Mouse (Mus musculus) heart, adult 2 months (tissue): ENCODE measurements around the gene Wfdc5. TPM values are rescaled to one million over a fixed set of nuclear protein-coding genes. Genes with fewer than 3 reads are reported as not detected.

ENCODE experiments used
- DNase-seq, 2 experiments: peaks; one replicate each; pipeline ENCODE4 v3.0.0; 2021
- H3K27ac ChIP-seq: fragments of 200-600 bp; 2 replicates; pipeline ENCODE4 v1.8.1; 2022
- H3K27me3 ChIP-seq: fragments of 200-500 bp; 2 replicates; pipeline ENCODE4 v1.6.1; 2012; ENCODE audit warnings: mild to moderate bottlenecking, low read length, inconsistent platforms, mixed read lengths; ENCODE audit not compliant: control insufficient read depth, insufficient read depth
- H3K36me3 ChIP-seq: fragments of 200-500 bp; 2 replicates; pipeline ENCODE4 v1.6.1; 2012; ENCODE audit warnings: low read length, inconsistent platforms; ENCODE audit not compliant: control insufficient read depth, insufficient read depth
- H3K4me1 ChIP-seq: fragments of 200-500 bp; 2 replicates; pipeline ENCODE4 v1.6.1; 2011; ENCODE audit warnings: low read length; ENCODE audit not compliant: control insufficient read depth, insufficient read depth
- H3K4me3 ChIP-seq: fragments of 200-600 bp; 2 replicates; pipeline ENCODE4 v1.8.1; 2022
- H3K79me2 ChIP-seq: fragments of 200-500 bp; replicated peaks from 2 replicates; pipeline ENCODE4 v1.6.1; 2012; ENCODE audit warnings: mild to moderate bottlenecking, inconsistent platforms, low read length, moderate library complexity, mixed read lengths; ENCODE audit not compliant: control insufficient read depth, insufficient read depth
- H3K9ac ChIP-seq: fragments of 200-500 bp; 2 replicates; pipeline ENCODE4 v1.6.1; 2012; ENCODE audit warnings: low read depth, mild to moderate bottlenecking, control low read depth, inconsistent platforms, low read length, mixed read lengths
- CTCF ChIP-seq: fragments of 200-600 bp; IDR thresholded peaks from 2 replicates; pipeline ENCODE4 v1.8.1; 2022; ENCODE audit warnings: antibody characterized with exemption, mild to moderate bottlenecking, moderate library complexity
- EP300 ChIP-seq: fragments of 200-500 bp; IDR thresholded peaks from 2 replicates; pipeline ENCODE4 v1.6.1; 2011; ENCODE audit warnings: low read depth, low read length, control low read depth; ENCODE audit not compliant: insufficient read depth
- POLR2A ChIP-seq: fragments of 200-500 bp; IDR thresholded peaks from 2 replicates; pipeline ENCODE4 v1.6.1; 2011; ENCODE audit warnings: mild to moderate bottlenecking, low read depth, low read length, control low read depth; ENCODE audit not compliant: insufficient read depth
- WGBS: fragments of 180-500 bp; shearing (Covaris S2); methylation state at CpG from one replicate; pipeline ENCODE4 v1.1.7; 2018; 5-methylcytosine and 5-hydroxymethylcytosine counted together
- intact Hi-C: fragments of 180-260 bp; cut with DNase I; formaldehyde crosslinking; loops from one replicate; pipeline ENCODE4 v1.15.1; 2025
- polyA plus RNA-seq: library from polyadenylated mRNA; depleted of rRNA; stranded (reverse); fragments of >200 nt; gene quantifications from 2 replicates; pipeline ENCODE4 v1.2.3, GENCODE M21; 2012
- total RNA-seq, 2 experiments: library from RNA; stranded (reverse); gene quantifications; 2 replicates each; pipeline ENCODE4 v1.2.3; 2021

The Wfdc5 gene
- total and polyA plus RNA-seq, 3 experiments: not detected

GRCm38 (mm10) chr2:164170326-164170725 is 12.2 kb downstream of the Wfdc5 start:
- Histone ChIP-seq H3K9ac (no peak overlapping the region), H3K4me3 (no peak overlapping the region), H3K36me3 (no peaks in the 10 kb centered on the region), H3K27ac (no peak overlapping the region), H3K27me3 (peaks cover 16% of the 10 kb centered on the region), H3K79me2 (no peaks in the 10 kb centered on the region), H3K4me1 (no peaks in the 10 kb centered on the region)
- 16% methylated on average over 11 of the region's 11 CpGs for WGBS
- no peak for DNase-seq
- intact Hi-C loops: loop anchor here (5.0 kb wide), 1 partner anchor 33 kb away; no protein-coding TSS in a partner anchor
- TF ChIP-seq EP300 (no peak), POLR2A (no peak), CTCF (no peak)

DNA sequence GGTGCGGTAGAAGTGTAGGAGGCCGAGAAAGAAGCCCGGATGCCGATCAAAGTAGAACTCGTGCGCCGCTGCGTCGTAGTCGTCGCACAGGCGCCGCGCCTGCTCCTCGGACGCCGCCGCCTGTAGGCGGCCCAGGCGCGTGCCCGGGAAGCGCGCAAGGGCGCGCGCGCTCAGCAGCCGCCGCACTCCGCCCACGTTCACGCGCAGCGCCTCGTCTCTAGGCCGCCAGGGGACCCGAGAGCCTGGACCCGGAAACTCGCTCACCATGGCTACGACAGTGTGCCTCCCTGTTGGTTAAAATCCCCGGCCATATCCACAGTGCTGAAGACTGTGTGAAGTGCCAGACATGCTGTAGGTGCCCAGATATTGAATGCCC is 14.0 kb downstream of the Wfdc5 start:
- no peak overlapping the region for H3K27ac ChIP-seq
- no peak for DNase-seq
- H3K36me3 ChIP-seq: no peaks in the 10 kb centered on the region
- TF ChIP-seq POLR2A: no peak
- no peak overlapping the region for H3K4me3 ChIP-seq
- 11% methylated on average over 42 of the region's 42 CpGs for WGBS
- H3K79me2 ChIP-seq: no peaks in the 10 kb centered on the region
- no peaks in the 10 kb centered on the region for H3K4me1 ChIP-seq
- no peak overlapping the region for H3K9ac ChIP-seq
- intact Hi-C loops: no loop called here
- H3K27me3 ChIP-seq: peaks cover 16% of the 10 kb centered on the region

DNA sequence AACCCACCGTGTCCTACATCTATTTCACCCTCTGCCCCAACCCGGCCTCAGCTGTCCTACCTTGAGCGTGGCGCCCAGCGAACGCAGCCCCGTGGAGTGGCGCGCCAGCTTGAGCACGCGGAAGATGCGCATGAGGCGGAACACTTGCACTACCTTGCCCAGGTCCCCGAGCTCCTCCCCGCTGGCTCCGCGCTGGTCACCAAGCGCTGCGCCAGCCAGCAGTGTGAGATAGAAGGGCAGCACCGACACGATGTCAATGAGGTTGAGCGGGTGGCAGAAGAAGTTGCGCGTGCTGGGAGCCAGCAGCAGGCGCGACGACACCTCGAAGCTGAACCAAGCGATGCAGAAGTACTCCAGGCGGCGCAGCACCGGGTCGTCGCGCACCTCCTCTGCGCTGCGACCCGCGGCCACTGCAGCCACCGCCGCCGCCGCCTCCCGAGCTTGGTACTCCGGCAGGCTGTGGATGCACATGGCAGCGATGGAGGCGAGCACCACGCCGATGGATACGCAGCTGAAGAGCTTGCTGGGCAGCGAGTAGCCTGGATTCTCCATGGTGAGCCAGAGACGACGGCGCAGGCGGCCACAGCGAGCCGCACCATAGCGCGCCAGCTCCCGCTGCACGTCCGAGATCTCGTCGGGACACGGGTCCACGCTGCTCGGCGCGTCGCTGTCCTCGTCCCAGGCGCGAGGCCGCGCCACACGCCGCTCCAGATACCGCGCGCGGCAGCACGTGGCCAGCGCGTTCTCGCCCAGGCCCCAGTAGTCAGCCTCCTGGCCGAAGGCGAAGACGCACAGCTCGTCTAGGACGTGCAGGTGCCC is 14.6 kb downstream of the Wfdc5 start:
- Histone ChIP-seq H3K4me3 (no peak overlapping the region), H3K79me2 (no peaks in the 10 kb centered on the region), H3K27ac (no peak overlapping the region), H3K4me1 (no peaks in the 10 kb centered on the region), H3K27me3 (peaks cover 16% of the 10 kb centered on the region), H3K9ac (no peak overlapping the region), H3K36me3 (no peaks in the 10 kb centered on the region)
- 14% methylated on average over 90 of the region's 90 CpGs for WGBS
- no peak for TF ChIP-seq EP300
- no peak for TF ChIP-seq CTCF
- TF ChIP-seq POLR2A: no peak
- intact Hi-C loops: no loop called here
- DNase-seq: no peak

DNA sequence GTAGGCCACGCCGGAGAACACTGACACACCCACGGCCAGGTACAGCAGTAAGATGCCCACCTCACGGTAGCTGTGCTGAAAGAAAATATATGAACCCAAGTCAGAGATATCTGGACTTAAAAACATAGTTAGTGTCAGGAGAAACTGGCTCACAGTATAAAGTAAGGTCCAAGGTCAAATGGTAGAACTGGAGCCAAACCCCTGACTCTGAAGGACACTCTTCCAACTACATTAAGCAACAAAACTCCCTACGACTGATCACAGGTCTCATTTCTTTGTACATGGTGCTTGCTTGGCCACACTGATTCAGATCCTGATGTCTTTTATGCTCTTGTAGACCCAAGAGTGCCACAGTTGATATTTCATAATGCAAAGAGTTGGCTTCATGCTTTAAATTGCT is 17.6 kb downstream of the Wfdc5 start:
- no peak for TF ChIP-seq POLR2A
- no peak for TF ChIP-seq CTCF
- no peak for TF ChIP-seq EP300
- no peaks in the 10 kb centered on the region for H3K79me2 ChIP-seq
- no peaks in the 10 kb centered on the region for H3K36me3 ChIP-seq
- 86% methylated on average over 5 of the region's 5 CpGs for WGBS
- peaks cover 14% of the 10 kb centered on the region for H3K27me3 ChIP-seq
- no peak for DNase-seq
- no peak overlapping the region for H3K9ac ChIP-seq
- H3K4me3 ChIP-seq: no peak overlapping the region
- H3K27ac ChIP-seq: no peak overlapping the region
- H3K4me1 ChIP-seq: no peaks in the 10 kb centered on the region
- intact Hi-C loops: no loop called here

GRCm38 (mm10) chr2:164161515-164162055 is 21.0 kb downstream of the Wfdc5 start:
- Histone ChIP-seq H3K4me3 (no peak overlapping the region), H3K27me3 (no peaks in the 10 kb centered on the region), H3K9ac (no peak overlapping the region), H3K36me3 (no peaks in the 10 kb centered on the region), H3K79me2 (no peaks in the 10 kb centered on the region), H3K4me1 (no peaks in the 10 kb centered on the region), H3K27ac (no peak overlapping the region)
- intact Hi-C loops: no loop called here
- 85% methylated on average over 11 of the region's 11 CpGs for WGBS
- DNase-seq: no peak
- TF ChIP-seq CTCF (no peak), EP300 (no peak), POLR2A (no peak)

GRCm38 (mm10) chr2:164158838-164159237 is 23.7 kb downstream of the Wfdc5 start:
- no peak for TF ChIP-seq EP300
- TF ChIP-seq POLR2A: no peak
- TF ChIP-seq CTCF: no peak
- H3K79me2 ChIP-seq: no peaks in the 10 kb centered on the region
- WGBS: 96% methylated on average over 2 of the region's 2 CpGs
- no peaks in the 10 kb centered on the region for H3K4me1 ChIP-seq
- intact Hi-C loops: no loop called here
- no peak overlapping the region for H3K9ac ChIP-seq
- H3K27me3 ChIP-seq: no peaks in the 10 kb centered on the region
- H3K27ac ChIP-seq: no peak overlapping the region
- H3K36me3 ChIP-seq: no peaks in the 10 kb centered on the region
- no peak overlapping the region for H3K4me3 ChIP-seq
- DNase-seq: no peak
